ENCODE assay signal across 15 mouse cellular contexts in the genomic region with DNA sequence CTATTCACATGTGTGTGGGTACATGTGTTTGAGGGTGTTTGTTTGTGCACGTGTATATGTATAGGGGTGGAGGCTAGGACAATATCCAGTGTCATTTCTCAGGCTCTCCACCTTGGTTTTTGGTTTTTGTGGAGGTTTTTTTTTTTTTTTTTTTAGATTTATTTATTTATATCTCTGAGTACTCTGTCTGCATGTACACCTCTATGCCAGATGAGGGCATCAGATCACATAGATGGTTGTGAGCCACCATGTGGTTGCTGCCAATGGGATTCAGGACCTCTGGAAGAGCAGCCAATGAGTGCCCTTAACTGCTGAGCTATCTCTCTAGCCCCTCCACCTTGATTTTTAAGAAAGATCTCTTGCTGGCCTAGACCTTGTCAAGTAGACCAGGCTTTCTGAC. TPM values are rescaled to one million over a fixed set of nuclear protein-coding genes. Genes with fewer than 3 reads are reported as not detected.
A peak's percentile ranks its signal among the peaks of the same experiment; 100 is the strongest.
DNase-seq lines count a peak whose midpoint lies in the region; ATAC-seq and TF ChIP-seq lines count a peak whose summit lies in the region.
"Had no signal": no experiment of that assay in that cellular context is flagged by ENCODE, and none has a peak within 500 bp of the region (broad histone marks: within the 10 kb centered on the region; RNA-seq: fewer than 3 reads in every experiment).

No protein-coding gene starts in this region.

- H3K4me3 ChIP-seq in intestine, postnatal 0 days (ENCODE audit: low read depth, low read length) = no peak overlapping the region
- no peak overlapping the region for H3K4me3 ChIP-seq in intestine, embryonic 15.5 days (replicated peaks)
- no peak overlapping the region for H3K4me3 ChIP-seq in midbrain, postnatal 0 days (ENCODE audit: low read depth, low read length)
- H3K4me3 ChIP-seq in midbrain, embryonic 11.5 days (ENCODE audit: low read depth, low read length) = no peak overlapping the region
- H3K4me3 ChIP-seq: erythroblast, embryonic 14.5 days; limb, embryonic 12.5 days; myocyte had no signal

- no peak overlapping the region for H3K9ac ChIP-seq in intestine, postnatal 0 days (ENCODE audit: low read depth, low read length)
- H3K9ac ChIP-seq in intestine, embryonic 15.5 days = no peak overlapping the region
- H3K9ac ChIP-seq in midbrain, postnatal 0 days (replicated peaks; ENCODE audit: low read length, poor library complexity, severe bottlenecking) = no peak overlapping the region
- H3K9ac ChIP-seq in midbrain, embryonic 11.5 days (ENCODE audit: low read length) = no peak overlapping the region
- H3K9ac ChIP-seq: limb, embryonic 12.5 days; liver, postnatal 0 days had no signal

- no peak overlapping the region for H3K27ac ChIP-seq in intestine, postnatal 0 days (ENCODE audit: low read depth, low read length)
- H3K27ac ChIP-seq in intestine, embryonic 15.5 days = no peak overlapping the region
- H3K27ac ChIP-seq in midbrain, postnatal 0 days (ENCODE audit: low read depth, low read length) = no peak overlapping the region
- no peak overlapping the region for H3K27ac ChIP-seq in midbrain, embryonic 11.5 days (ENCODE audit: low read depth, low read length)
- H3K27ac ChIP-seq: limb, embryonic 12.5 days had no signal

- no peak for ATAC-seq in intestine, postnatal 0 days
- no peak for ATAC-seq in intestine, embryonic 15.5 days
- no peak for ATAC-seq in midbrain, postnatal 0 days (ENCODE audit: low FRiP score)
- ATAC-seq in midbrain, embryonic 11.5 days (ENCODE audit: low FRiP score) = no peak
- ATAC-seq in erythroid progenitor cell, adult 5-6 weeks (replicated peaks; ENCODE audit: low FRiP score, poor library complexity, severe bottlenecking) = no peak
- ATAC-seq: intestine, embryonic 16.5 days; liver, postnatal 0 days had no signal

- H3K9me3 ChIP-seq in intestine, postnatal 0 days (ENCODE audit: control insufficient read depth) = no peaks in the 10 kb centered on the region
- H3K9me3 ChIP-seq in intestine, embryonic 15.5 days = no peaks in the 10 kb centered on the region
- no peaks in the 10 kb centered on the region for H3K9me3 ChIP-seq in midbrain, postnatal 0 days (ENCODE audit: low read length)
- no peaks in the 10 kb centered on the region for H3K9me3 ChIP-seq in midbrain, embryonic 11.5 days (ENCODE audit: control insufficient read depth, low read length)
- H3K9me3 ChIP-seq: G1E; limb, embryonic 12.5 days had no signal

- no peaks in the 10 kb centered on the region; the same call in 1 of the 2 replicates for H3K4me1 ChIP-seq in intestine, postnatal 0 days (replicated peaks; ENCODE audit: control insufficient read depth, insufficient read depth, low read length)
- H3K4me1 ChIP-seq in intestine, embryonic 15.5 days (replicated peaks) = peaks cover 10% of the 10 kb centered on the region
- no peaks in the 10 kb centered on the region; the same call in 1 of the 2 replicates for H3K4me1 ChIP-seq in midbrain, postnatal 0 days (ENCODE audit: insufficient read depth, low read length)
- peaks cover 5% of the 10 kb centered on the region for H3K4me1 ChIP-seq in midbrain, embryonic 11.5 days (ENCODE audit: control insufficient read depth, insufficient read depth, low read length)

- H3K27me3 ChIP-seq in intestine, postnatal 0 days (replicated peaks; ENCODE audit: control insufficient read depth, insufficient read depth, low read length) = no peaks in the 10 kb centered on the region
- no peaks in the 10 kb centered on the region for H3K27me3 ChIP-seq in intestine, embryonic 15.5 days (replicated peaks)
- no peaks in the 10 kb centered on the region for H3K27me3 ChIP-seq in midbrain, postnatal 0 days (ENCODE audit: insufficient read depth, low read length)
- H3K27me3 ChIP-seq in midbrain, embryonic 11.5 days (ENCODE audit: control insufficient read depth, insufficient read depth, low read length) = no peaks in the 10 kb centered on the region
- H3K27me3 ChIP-seq: limb, embryonic 12.5 days had no signal

- H3K4me2 ChIP-seq in intestine, postnatal 0 days (replicated peaks; ENCODE audit: low read depth) = no peak overlapping the region
- no peak overlapping the region for H3K4me2 ChIP-seq in intestine, embryonic 15.5 days (replicated peaks)
- H3K4me2 ChIP-seq in midbrain, postnatal 0 days (ENCODE audit: low read depth, low read length, poor library complexity, severe bottlenecking) = no peak overlapping the region
- no peak overlapping the region for H3K4me2 ChIP-seq in midbrain, embryonic 11.5 days
- H3K4me2 ChIP-seq: limb, embryonic 12.5 days had no signal

- TF ChIP-seq CTCF in intestine, postnatal 0 days (IDR thresholded peaks at IDR 0.05; ENCODE audit: low read depth) = peak; percentile 45
- TF ChIP-seq CTCF in midbrain, postnatal 0 days (IDR thresholded peaks at IDR 0.05) = peak; percentile 54

- DNase-seq in midbrain, postnatal 0 days (ENCODE audit: low spot score) = peak; percentile 68
- no peak for DNase-seq in midbrain, embryonic 11.5 days (ENCODE audit: low spot score, missing footprints)
- DNase-seq in ZHBTc4 (ENCODE audit: low read depth, low spot score) = peak; percentile 37
- DNase-seq in right cerebral cortex, postnatal 10 days (ENCODE audit: low spot score in 2 of 2) = no peak
- DNase-seq: adrenal gland, adult 2 months; heart, adult 18-20 months; liver, postnatal 0 days had no signal

- 93% methylated on average over 1 of the region's 1 CpGs for WGBS in intestine, postnatal 0 days
- WGBS in intestine, embryonic 15.5 days = 88% methylated on average over 1 of the region's 1 CpGs
- WGBS in midbrain, postnatal 0 days = 100% methylated on average over 1 of the region's 1 CpGs
- 87% methylated on average over 1 of the region's 1 CpGs for WGBS in midbrain, embryonic 11.5 days

- H3K36me3 ChIP-seq in intestine, postnatal 0 days (ENCODE audit: control insufficient read depth, insufficient read depth) = peaks cover 65% of the 10 kb centered on the region
- peaks cover 50% of the 10 kb centered on the region for H3K36me3 ChIP-seq in intestine, embryonic 15.5 days
- H3K36me3 ChIP-seq in midbrain, postnatal 0 days (ENCODE audit: insufficient read depth, low read length) = peaks cover 66% of the 10 kb centered on the region
- peaks cover 25% of the 10 kb centered on the region for H3K36me3 ChIP-seq in midbrain, embryonic 11.5 days (ENCODE audit: control insufficient read depth, insufficient read depth, low read length)

RNA-seq across cellular contexts. Expression of a gene that starts 3.6 kb away (rescaled TPM):
- polyA plus RNA-seq in intestine, postnatal 0 days (2015; fragmentation: Nextera tagmentation; extraction: Ambion mirVana) = 40.9 and 41.7 TPM in 2 replicates
- 96.7 and 101 TPM in 2 replicates for polyA plus RNA-seq in intestine, embryonic 15.5 days (2015; fragmentation: Nextera tagmentation; extraction: Ambion mirVana)
- total RNA-seq in midbrain, postnatal 0 days (2014; rRNA removed) = 88.6 and 92.6 TPM in 2 replicates
- polyA plus RNA-seq in midbrain, postnatal 0 days (2015; fragmentation: Nextera tagmentation; extraction: Ambion mirVana) = 83.1 and 87.8 TPM in 2 replicates
- polyA plus RNA-seq in midbrain, embryonic 11.5 days (2014; fragmentation: Nextera tagmentation; extraction: Ambion mirVana) = 112 and 125 TPM in 2 replicates
- 9.6 and 9.7 TPM in 2 replicates for total RNA-seq in erythroid progenitor cell, adult 5-6 weeks (2015; ENCODE audit: low replicate concordance)
- 4.6 and 25.8 TPM in 2 replicates for total RNA-seq in erythroid progenitor cell, adult 5-6 weeks (2017; ENCODE audit: low replicate concordance)

RNA-seq across cellular contexts. Expression of a gene that starts 11.2 kb away (rescaled TPM):
- 0.03 and 0.05 TPM in 2 replicates for polyA plus RNA-seq in intestine, postnatal 0 days (2015; fragmentation: Nextera tagmentation; extraction: Ambion mirVana)
- 0.18 and 0.19 TPM in 2 replicates for polyA plus RNA-seq in intestine, embryonic 15.5 days (2015; fragmentation: Nextera tagmentation; extraction: Ambion mirVana)
- 0.14 and 0.22 TPM in 2 replicates for total RNA-seq in midbrain, postnatal 0 days (2014; rRNA removed)
- 0.23 and 0.52 TPM in 2 replicates for polyA plus RNA-seq in midbrain, postnatal 0 days (2015; fragmentation: Nextera tagmentation; extraction: Ambion mirVana)
- 0.01 and 0.04 TPM in 2 replicates for polyA plus RNA-seq in midbrain, embryonic 11.5 days (2014; fragmentation: Nextera tagmentation; extraction: Ambion mirVana)
- total RNA-seq in erythroid progenitor cell, adult 5-6 weeks (2015; ENCODE audit: low replicate concordance) = 0.72 and 2.1 TPM in 2 replicates
- total RNA-seq in erythroid progenitor cell, adult 5-6 weeks (2017; ENCODE audit: low replicate concordance) = 3.9 and 5.4 TPM in 2 replicates
- total RNA-seq: heart, adult 18-20 months had no signal
- polyA plus RNA-seq: myocyte had no signal

RNA-seq across cellular contexts. Expression of a gene that starts 39.7 kb away (rescaled TPM):
- polyA plus RNA-seq in intestine, postnatal 0 days (2015; fragmentation: Nextera tagmentation; extraction: Ambion mirVana) = 60.3 and 70.4 TPM in 2 replicates
- 57.6 and 62.7 TPM in 2 replicates for polyA plus RNA-seq in intestine, embryonic 15.5 days (2015; fragmentation: Nextera tagmentation; extraction: Ambion mirVana)
- total RNA-seq in midbrain, postnatal 0 days (2014; rRNA removed) = 34.8 and 42.3 TPM in 2 replicates
- 47.9 and 48.1 TPM in 2 replicates for polyA plus RNA-seq in midbrain, postnatal 0 days (2015; fragmentation: Nextera tagmentation; extraction: Ambion mirVana)
- 39.9 and 40.5 TPM in 2 replicates for polyA plus RNA-seq in midbrain, embryonic 11.5 days (2014; fragmentation: Nextera tagmentation; extraction: Ambion mirVana)
- total RNA-seq in erythroid progenitor cell, adult 5-6 weeks (2015; ENCODE audit: low replicate concordance) = 11.9 and 12.2 TPM in 2 replicates
- 21.1 and 31.8 TPM in 2 replicates for total RNA-seq in erythroid progenitor cell, adult 5-6 weeks (2017; ENCODE audit: low replicate concordance)

RNA-seq across cellular contexts. Expression of a gene that starts 41.0 kb away (rescaled TPM):
- polyA plus RNA-seq in intestine, postnatal 0 days (2015; fragmentation: Nextera tagmentation; extraction: Ambion mirVana) = 11.3 and 12.2 TPM in 2 replicates
- 24.5 and 24.6 TPM in 2 replicates for polyA plus RNA-seq in intestine, embryonic 15.5 days (2015; fragmentation: Nextera tagmentation; extraction: Ambion mirVana)
- 32.2 and 33.0 TPM in 2 replicates for total RNA-seq in midbrain, postnatal 0 days (2014; rRNA removed)
- polyA plus RNA-seq in midbrain, postnatal 0 days (2015; fragmentation: Nextera tagmentation; extraction: Ambion mirVana) = 19.2 and 20.1 TPM in 2 replicates
- 32.3 and 33.1 TPM in 2 replicates for polyA plus RNA-seq in midbrain, embryonic 11.5 days (2014; fragmentation: Nextera tagmentation; extraction: Ambion mirVana)
- 6.8 and 12.6 TPM in 2 replicates for total RNA-seq in erythroid progenitor cell, adult 5-6 weeks (2015; ENCODE audit: low replicate concordance)
- 8.2 and 13.0 TPM in 2 replicates for total RNA-seq in erythroid progenitor cell, adult 5-6 weeks (2017; ENCODE audit: low replicate concordance)

Comparison
In these comparisons a context has a peak if more than half of its experiments do, and no peak if none do; other contexts are left out.
1. DNase-seq: peak in midbrain, postnatal 0 days (single experiment) and ZHBTc4 (single experiment); none in midbrain, embryonic 11.5 days (single experiment) and right cerebral cortex, postnatal 10 days (0 of 2).